Mouse (Mus musculus) forebrain, embryonic 16.5 days (tissue): Measurements from ENCODE around the gene Gm11733. TPM values are rescaled to one million over a fixed set of nuclear protein-coding genes. Genes with fewer than 3 reads are reported as not detected.

Experiments
- ATAC-seq: fragments of 200-750 bp; cut with Nextera tagmentation; 2 replicates; pipeline ENCODE4 v1.8.0; 2017; ENCODE audit warnings: mild to moderate bottlenecking, moderate library complexity
- H3K27ac ChIP-seq: fragments of 300-500 bp; sonication (generic); 2 replicates; pipeline ENCODE4 v1.5.1; 2014; ENCODE audit warnings: low read length, control low read depth
- H3K27me3 ChIP-seq: fragments of 300-500 bp; sonication (generic); replicated peaks from 2 replicates; pipeline ENCODE4 v1.6.1; 2014; ENCODE audit warnings: low read length; ENCODE audit not compliant: control insufficient read depth, insufficient read depth
- H3K36me3 ChIP-seq: fragments of 300-500 bp; sonication (generic); 2 replicates; pipeline ENCODE4 v1.6.1; 2014; ENCODE audit not compliant: control insufficient read depth, insufficient read depth
- H3K4me1 ChIP-seq: fragments of 300-500 bp; sonication (generic); replicated peaks from 2 replicates; pipeline ENCODE4 v1.6.1; 2014; ENCODE audit warnings: low read length; ENCODE audit not compliant: control insufficient read depth, insufficient read depth
- H3K4me2 ChIP-seq: fragments of 300-500 bp; sonication (generic); 2 replicates; pipeline ENCODE4 v1.6.1; 2014; ENCODE audit warnings: mild to moderate bottlenecking, low read length, control low read depth
- H3K4me3 ChIP-seq: fragments of 300-500 bp; sonication (generic); replicated peaks from 2 replicates; pipeline ENCODE4 v1.5.1; 2014; ENCODE audit warnings: mild to moderate bottlenecking, low read length, control low read depth
- H3K9ac ChIP-seq: fragments of 300-500 bp; sonication (generic); replicated peaks from 2 replicates; pipeline ENCODE4 v1.6.1; 2014; ENCODE audit warnings: low read depth, low read length, control low read depth
- H3K9me3 ChIP-seq: fragments of 300-500 bp; sonication (generic); 2 replicates; pipeline ENCODE4 v1.6.1; 2016; ENCODE audit warnings: low read length; ENCODE audit not compliant: control insufficient read depth
- WGBS: fragments of 180-500 bp; shearing (Covaris S2); extraction: QIAGEN DNeasy Blood & Tissue Kit; methylation state at CpG from one replicate; pipeline ENCODE4 v1.1.7; 2014; 5-methylcytosine and 5-hydroxymethylcytosine counted together
- polyA plus RNA-seq: library from polyadenylated mRNA; unstranded; fragments of >200 nt; fragmentation: Nextera tagmentation; extraction: Ambion mirVana; gene quantifications from 2 replicates; pipeline ENCODE4 v1.2.1, GENCODE M21; 2015

Gm11733 gene
- polyA plus RNA-seq, 1 experiment from 2014 or later, result not detected

DNA sequence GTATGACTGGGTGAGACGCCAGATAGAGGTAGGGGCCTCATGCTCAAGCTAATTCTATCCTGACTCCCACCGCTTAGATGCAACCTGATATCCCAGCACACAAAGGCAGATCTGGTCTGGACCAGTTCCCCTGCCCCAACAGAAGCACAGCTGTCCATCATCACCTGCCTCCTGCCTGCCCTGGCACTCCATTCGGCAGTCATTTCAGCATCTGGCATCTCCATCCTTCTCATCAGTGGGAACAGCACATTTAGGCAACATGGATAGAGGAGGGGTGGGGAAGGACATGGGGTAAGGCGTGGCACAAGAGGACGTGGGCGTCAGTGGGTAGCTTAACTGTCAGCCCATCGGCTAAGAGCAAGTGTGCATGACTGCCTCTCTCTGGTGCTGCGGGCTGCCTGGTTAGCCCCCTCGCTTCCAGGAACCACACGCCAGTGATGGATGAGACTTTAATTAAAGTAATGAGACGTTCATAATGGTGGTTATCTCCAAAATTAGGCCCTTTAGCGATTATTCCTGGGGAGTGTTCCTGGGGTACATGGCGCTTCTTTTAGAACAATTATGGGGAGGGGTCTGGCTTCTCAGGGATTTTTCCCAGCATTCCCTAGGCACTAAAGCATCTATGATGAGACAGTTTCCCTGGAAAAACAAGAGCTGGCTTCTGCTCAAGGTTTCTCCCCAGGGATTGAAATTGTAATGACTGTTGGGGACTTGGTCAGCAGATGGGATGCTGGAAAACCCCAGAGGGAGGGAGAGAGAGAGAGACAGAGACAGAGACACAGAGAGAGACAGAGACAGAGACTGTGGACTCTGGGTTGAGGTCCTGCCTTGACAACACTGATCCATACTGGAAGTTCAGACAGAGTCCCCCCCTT lies 38.0 kb downstream of the Gm11733 start:
- Histone ChIP-seq H3K9me3 (no peaks in the 10 kb centered on the region), H3K4me2 (no peak overlapping the region), H3K36me3 (no peaks in the 10 kb centered on the region), H3K27ac (peak overlapping the region; percentile 86), H3K9ac (no peak overlapping the region), H3K27me3 (no peaks in the 10 kb centered on the region), H3K4me1 (peaks cover 37% of the 10 kb centered on the region), H3K4me3 (no peak overlapping the region)
- no peak for ATAC-seq
- WGBS, result 47% methylated on average over 13 of the region's 13 CpGs

DNA sequence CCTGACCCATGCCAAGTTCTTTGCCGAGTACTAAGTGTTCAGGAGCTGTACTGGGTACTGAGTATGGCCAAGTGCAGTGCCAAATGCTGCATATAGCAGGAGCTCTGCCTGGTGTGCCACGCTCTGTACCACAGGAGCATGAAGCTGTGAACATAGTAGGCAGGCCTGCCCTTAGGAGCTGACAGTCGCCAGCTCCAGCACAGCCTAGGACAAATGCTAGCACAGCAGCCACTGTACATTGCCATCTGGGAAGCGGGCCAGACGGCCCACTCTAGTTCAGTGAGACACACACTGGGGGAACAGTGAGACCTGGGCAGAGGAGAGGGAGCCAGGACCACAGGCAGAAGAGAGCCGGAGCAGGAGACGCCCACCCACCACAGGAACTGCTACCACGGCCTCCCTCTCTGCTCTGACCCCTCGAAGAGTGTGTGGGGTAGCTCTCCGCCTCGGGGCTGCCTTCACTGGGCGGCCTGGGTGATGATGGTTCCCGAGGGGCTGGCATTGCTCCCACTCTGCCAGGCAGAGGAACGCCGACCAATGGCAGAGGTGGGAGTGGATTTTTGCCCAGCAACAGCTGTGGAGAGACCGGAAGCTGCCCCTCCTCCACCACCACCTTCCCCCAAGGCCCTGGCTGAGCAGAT lies 38.8 kb downstream of the Gm11733 start:
- H3K4me3 ChIP-seq, result no peak overlapping the region
- no peaks in the 10 kb centered on the region for H3K9me3 ChIP-seq
- 16% methylated on average over 16 of the region's 16 CpGs for WGBS
- no peaks in the 10 kb centered on the region for H3K27me3 ChIP-seq
- no peaks in the 10 kb centered on the region for H3K36me3 ChIP-seq
- peak; percentile 83 for ATAC-seq
- H3K27ac ChIP-seq, result peak overlapping the region; percentile 86
- peaks cover 37% of the 10 kb centered on the region for H3K4me1 ChIP-seq
- H3K4me2 ChIP-seq, result 0 out of 2 replicates have a peak overlapping the region, but pooled peaks have one; percentile 2
- H3K9ac ChIP-seq, result peak overlapping the region; percentile 36

DNA sequence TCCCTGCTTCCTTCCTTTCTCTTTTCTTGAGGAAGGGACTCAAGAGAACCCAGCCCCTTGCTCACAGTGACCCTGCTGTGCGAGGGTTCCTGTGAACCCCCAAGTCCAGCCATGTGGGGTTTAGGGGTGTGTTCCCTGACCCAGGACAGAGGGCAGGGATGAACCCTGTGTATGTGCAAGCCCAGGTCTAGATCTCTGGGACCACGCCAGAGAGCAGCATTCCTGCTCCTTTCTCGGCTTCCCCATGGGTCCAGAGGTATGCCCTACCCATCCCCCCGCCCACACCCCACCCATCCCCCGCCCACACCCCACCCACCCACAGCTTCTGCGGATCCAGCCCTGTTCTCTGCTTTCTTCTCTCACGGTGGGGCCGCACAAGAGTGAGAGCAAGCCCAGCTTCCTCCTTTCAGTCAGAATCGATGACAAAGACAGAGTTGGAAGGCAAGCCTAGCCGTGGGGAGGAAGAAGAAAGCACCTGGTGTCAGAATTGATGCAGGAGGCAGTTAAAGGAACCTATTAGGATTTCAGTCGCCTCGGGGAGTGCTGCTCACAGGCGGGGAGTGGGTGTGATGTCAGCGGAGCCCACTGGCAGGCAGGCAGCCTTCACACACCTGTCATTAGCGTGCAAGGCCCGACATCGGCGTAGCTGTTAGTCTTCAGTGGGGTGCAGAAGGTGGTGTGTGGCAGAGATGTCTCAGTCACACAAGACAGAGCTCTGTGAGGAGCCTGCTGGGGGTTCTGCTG lies 41.6 kb downstream of the Gm11733 start:
- 19% methylated on average over 18 of the region's 18 CpGs for WGBS
- no peak for ATAC-seq
- no peak overlapping the region for H3K4me2 ChIP-seq

DNA sequence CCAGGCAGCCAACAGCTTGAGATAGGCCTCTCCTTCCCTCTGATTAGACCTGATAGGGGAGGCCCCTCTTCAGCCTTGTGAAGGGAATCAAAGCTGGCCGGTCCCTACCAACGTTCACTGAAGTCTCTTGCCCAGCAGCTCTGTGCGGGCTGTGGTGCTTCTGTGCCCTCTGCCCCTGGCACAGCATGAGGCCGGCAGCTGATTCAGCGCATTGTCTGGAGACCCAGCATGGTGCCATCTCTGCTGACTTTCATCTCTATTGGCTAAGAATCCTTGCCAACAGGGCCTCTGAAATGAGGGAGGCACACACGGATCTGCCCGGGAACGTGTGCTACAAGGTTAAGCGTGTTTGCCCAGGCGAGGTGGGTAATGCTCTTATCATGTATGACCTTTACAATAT lies 48.2 kb downstream of the Gm11733 start:
- Histone ChIP-seq H3K27ac (no peak overlapping the region), H3K9me3 (no peaks in the 10 kb centered on the region), H3K4me2 (no peak overlapping the region), H3K9ac (no peak overlapping the region), H3K27me3 (no peaks in the 10 kb centered on the region), H3K36me3 (no peaks in the 10 kb centered on the region), H3K4me1 (peaks cover 23% of the 10 kb centered on the region), H3K4me3 (no peak overlapping the region)
- ATAC-seq, result no peak
- 20% methylated on average over 10 of the region's 10 CpGs for WGBS

More for the DNA sequence above, 41.6 kb downstream of the Gm11733 start:
- H3K27ac ChIP-seq, result peak overlapping the region; percentile 25; the same call in 1 of the 2 replicates
- H3K36me3 ChIP-seq, result no peaks in the 10 kb centered on the region
- H3K27me3 ChIP-seq, result no peaks in the 10 kb centered on the region
- H3K4me3 ChIP-seq, result no peak overlapping the region
- H3K9me3 ChIP-seq, result no peaks in the 10 kb centered on the region
- H3K4me1 ChIP-seq, result peaks cover 37% of the 10 kb centered on the region
- H3K9ac ChIP-seq, result peak overlapping the region; percentile 30; the same call in 1 of the 2 replicates

DNA sequence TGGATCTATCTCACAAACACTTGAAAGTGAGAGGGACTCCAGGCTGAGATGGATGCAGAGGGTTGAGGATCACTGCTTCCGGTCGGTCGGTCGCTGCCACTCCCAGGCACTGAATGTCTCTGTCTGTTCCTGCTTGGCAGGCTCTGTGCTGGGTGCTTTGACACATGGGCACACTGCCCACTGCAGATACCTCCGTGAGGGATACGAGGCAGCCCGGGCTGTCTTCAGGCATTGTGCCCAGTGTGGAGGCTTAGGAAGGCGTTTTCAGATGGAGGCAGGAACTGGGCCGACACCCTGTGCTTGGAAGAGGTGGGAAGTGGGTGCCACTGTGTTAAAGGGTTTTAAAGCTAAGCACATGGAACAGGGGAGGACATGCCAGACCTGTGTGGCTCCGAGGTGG lies 50.7 kb downstream of the Gm11733 start:
- Histone ChIP-seq H3K36me3 (no peaks in the 10 kb centered on the region), H3K27me3 (no peaks in the 10 kb centered on the region), H3K4me1 (peaks cover 28% of the 10 kb centered on the region), H3K4me2 (no peak overlapping the region), H3K9me3 (no peaks in the 10 kb centered on the region), H3K27ac (peak overlapping the region; percentile 32), H3K9ac (0 out of 2 replicates have a peak overlapping the region, but pooled peaks have one; percentile 7), H3K4me3 (no peak overlapping the region)
- ATAC-seq, result peak; percentile 61
- 36% methylated on average over 10 of the region's 10 CpGs for WGBS

DNA sequence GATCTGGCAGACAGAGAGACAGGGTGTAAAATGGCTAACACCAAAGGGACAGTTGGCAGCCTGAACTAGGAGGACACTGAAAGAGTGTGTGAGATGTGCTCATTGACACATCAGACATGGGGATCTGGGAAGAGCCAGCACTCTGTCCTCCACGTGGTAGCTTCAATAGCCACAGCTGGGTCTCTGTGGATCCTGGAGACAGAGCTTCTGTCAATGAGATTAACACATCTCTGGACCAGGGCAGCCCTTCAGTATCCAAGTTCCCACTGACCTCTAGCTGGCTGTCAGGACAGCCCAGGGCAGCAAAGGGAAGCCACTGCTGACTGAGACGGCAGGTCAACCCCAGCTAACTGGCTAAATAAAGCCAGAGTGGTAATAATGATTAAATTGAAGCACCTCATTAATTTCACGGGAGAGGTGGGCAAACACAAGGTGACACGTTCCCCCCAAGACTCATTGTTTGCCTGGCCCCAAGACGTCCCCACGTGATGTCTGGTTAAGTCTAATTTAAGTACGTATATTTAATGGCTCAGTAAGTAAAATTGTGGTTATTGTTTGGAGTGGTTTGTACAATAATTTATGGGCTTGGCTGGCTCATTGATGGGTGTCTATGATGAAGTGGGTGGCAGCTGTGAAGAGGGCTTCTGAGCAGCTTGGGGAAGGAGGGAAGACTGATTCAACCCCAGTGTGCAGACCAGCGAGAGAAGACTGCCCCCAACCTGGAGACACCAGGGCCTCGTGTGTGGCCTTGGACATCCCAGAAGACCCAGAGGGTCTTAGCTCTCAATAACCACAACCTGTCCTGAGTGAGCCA lies 51.5 kb downstream of the Gm11733 start:
- peaks cover 35% of the 10 kb centered on the region for H3K4me1 ChIP-seq
- 44% methylated on average over 9 of the region's 9 CpGs for WGBS

DNA sequence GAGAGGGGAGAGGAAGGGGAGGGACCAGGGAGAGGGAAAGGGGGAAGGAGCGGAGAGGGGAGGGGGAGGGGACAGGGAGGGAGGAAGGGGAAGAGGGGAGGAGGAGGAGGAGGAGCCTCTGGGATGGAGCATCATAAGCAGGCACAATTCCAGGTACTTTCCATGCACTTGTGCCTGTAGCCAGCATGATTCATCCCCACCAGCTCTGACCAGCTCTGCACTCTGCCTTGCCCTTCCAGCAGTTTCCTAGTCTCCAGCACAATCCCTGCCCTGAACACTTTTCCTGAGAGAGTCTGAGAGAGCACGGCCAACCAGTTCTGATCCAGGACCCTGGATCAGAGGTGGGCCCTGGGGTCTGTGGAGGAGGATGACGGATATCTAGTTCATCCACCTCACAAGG lies 52.4 kb downstream of the Gm11733 start:
- no peaks in the 10 kb centered on the region for H3K9me3 ChIP-seq
- H3K4me2 ChIP-seq, result no peak overlapping the region
- no peak overlapping the region for H3K4me3 ChIP-seq
- H3K4me1 ChIP-seq, result peaks cover 44% of the 10 kb centered on the region
- ATAC-seq, result no peak
- no peaks in the 10 kb centered on the region for H3K27me3 ChIP-seq
- H3K27ac ChIP-seq, result no peak overlapping the region
- H3K36me3 ChIP-seq, result no peaks in the 10 kb centered on the region
- no peak overlapping the region for H3K9ac ChIP-seq
- WGBS, result 65% methylated on average over 3 of the region's 3 CpGs

More for the DNA sequence above, 51.5 kb downstream of the Gm11733 start:
- ATAC-seq, result no peak
- Histone ChIP-seq H3K4me2 (no peak overlapping the region), H3K9me3 (no peaks in the 10 kb centered on the region), H3K27ac (no peak overlapping the region), H3K36me3 (no peaks in the 10 kb centered on the region), H3K9ac (no peak overlapping the region), H3K27me3 (no peaks in the 10 kb centered on the region), H3K4me3 (no peak overlapping the region)
